Mouse (Mus musculus) frontal cortex, adult 2 months (tissue): Measurements from ENCODE around the gene Afdn. TPM values are rescaled to one million over a fixed set of nuclear protein-coding genes. Genes with fewer than 3 reads are reported as not detected.
"Not testable (repeated sequence)": the region's sequence is repeated elsewhere in the genome, so short reads cannot be mapped to it uniquely, and the experiment has no call there.

ENCODE experiments used
- DNase-seq, 2 experiments: peaks; one replicate each; pipeline ENCODE4 v3.0.0; 2022; ENCODE audit warnings: low spot score in 1 of 2; ENCODE audit errors: extremely low spot score in 1 of 2
- polyA plus RNA-seq: library from polyadenylated mRNA; depleted of rRNA; stranded (reverse); fragments of >200 nt; gene quantifications from 2 replicates; pipeline ENCODE4 v1.2.3, GENCODE M21; 2012

The Afdn gene
- polyA plus RNA-seq, 1 experiment, result 90.3 TPM

- not testable (repeated sequence) for DNase-seq
Observed at GRCm38 (mm10) chr17:13764911-13765310, 4.6 kb downstream of the Afdn start.

GRCm38 (mm10) chr17:13768531-13768930 is 8.2 kb downstream of the Afdn start:
- no peak for DNase-seq

- peak in 1 of 2 experiments; percentile 28 for DNase-seq
Observed at GRCm38 (mm10) chr17:13769256-13769655, 8.9 kb downstream of the Afdn start.

GRCm38 (mm10) chr17:13777676-13778075 is 17.3 kb downstream of the Afdn start:
- DNase-seq, result no peak

GRCm38 (mm10) chr17:13778865-13779264 is 18.5 kb downstream of the Afdn start:
- no peak for DNase-seq

- DNase-seq, result no peak
Observed at GRCm38 (mm10) chr17:13781948-13782347, 21.6 kb downstream of the Afdn start.

- no peak for DNase-seq
Observed at GRCm38 (mm10) chr17:13783469-13783868, 23.1 kb downstream of the Afdn start.

- not testable (repeated sequence) for DNase-seq
Observed at GRCm38 (mm10) chr17:13790033-13790432, 29.7 kb downstream of the Afdn start.

- DNase-seq, result no peak
Observed at GRCm38 (mm10) chr17:13797691-13798090, 37.4 kb downstream of the Afdn start.

- DNase-seq, result no peak
Observed at GRCm38 (mm10) chr17:13802836-13803408, 42.6 kb downstream of the Afdn start.

- DNase-seq, result no peak
Observed at GRCm38 (mm10) chr17:13806016-13806415, 45.7 kb downstream of the Afdn start.

- no peak for DNase-seq
Observed at GRCm38 (mm10) chr17:13817789-13818188, 57.5 kb downstream of the Afdn start.

GRCm38 (mm10) chr17:13819342-13819741 is 59.0 kb downstream of the Afdn start:
- no peak for DNase-seq

GRCm38 (mm10) chr17:13820676-13821075 is 60.3 kb downstream of the Afdn start:
- DNase-seq, result no peak

- DNase-seq, result no peak
Observed at GRCm38 (mm10) chr17:13825421-13825820, 65.1 kb downstream of the Afdn start.

GRCm38 (mm10) chr17:13830234-13830633 is 69.9 kb downstream of the Afdn start:
- no peak for DNase-seq

- peak in 1 of 2 experiments; percentile 87 for DNase-seq
Observed at GRCm38 (mm10) chr17:13830636-13831341, 70.5 kb downstream of the Afdn start.

- peak in 1 of 2 experiments; percentile 74 for DNase-seq
Observed at GRCm38 (mm10) chr17:13835876-13836275, 75.5 kb downstream of the Afdn start.

GRCm38 (mm10) chr17:13850175-13850574 is 89.8 kb downstream of the Afdn start:
- DNase-seq, result peak in 1 of 2 experiments; percentile 53

- peak in 1 of 2 experiments; percentile 60 for DNase-seq
Observed at GRCm38 (mm10) chr17:13853883-13854282, 93.5 kb downstream of the Afdn start.

- DNase-seq, result no peak
Observed at GRCm38 (mm10) chr17:13855396-13855795, 95.1 kb downstream of the Afdn start.

- DNase-seq, result no peak
Observed at GRCm38 (mm10) chr17:13856429-13857090, 96.2 kb downstream of the Afdn start.
